In the genomic region with DNA sequence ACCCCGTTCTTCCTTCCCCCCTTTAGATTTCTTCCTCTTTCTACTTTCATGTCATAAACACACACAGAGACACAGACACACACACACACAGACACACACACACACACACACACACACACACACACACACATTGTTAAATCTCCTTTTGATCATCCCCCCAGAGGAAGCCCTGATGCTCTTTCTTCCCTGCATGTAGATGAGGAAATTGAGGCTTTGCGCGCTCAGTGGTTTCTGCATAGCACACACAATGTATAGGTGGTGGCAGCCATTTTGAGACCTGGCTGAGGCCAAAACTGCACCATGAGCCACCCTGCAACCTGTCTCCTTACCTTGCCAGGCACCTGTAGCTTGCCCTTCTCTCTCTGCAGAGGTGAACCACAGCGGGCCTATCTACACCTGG, we compare ENCODE assay signal across 21 mouse cellular contexts. TPM values are rescaled to one million over a fixed set of nuclear protein-coding genes. Genes with fewer than 3 reads are reported as not detected.
A peak's percentile ranks its signal among the peaks of the same experiment; 100 is the strongest.
DNase-seq lines count a peak whose midpoint lies in the region; ATAC-seq lines count a peak whose summit lies in the region.
"Not testable (repeated sequence)": the region's sequence is repeated elsewhere in the genome, so short reads cannot be mapped to it uniquely, and the experiment has no call there.
"Had no signal": no experiment of that assay in that cellular context is flagged by ENCODE, and none has a peak within 500 bp of the region (broad histone marks: within the 10 kb centered on the region; RNA-seq: fewer than 3 reads in every experiment).

No protein-coding gene starts in this region.

- WGBS in midbrain, embryonic 11.5 days: 90% methylated on average over 3 of the region's 4 CpGs

- H3K27ac ChIP-seq in midbrain, embryonic 11.5 days (ENCODE audit: low read depth, low read length): not testable (repeated sequence)

- not testable (repeated sequence) for H3K9ac ChIP-seq in midbrain, embryonic 11.5 days (ENCODE audit: low read length)

- H3K27me3 ChIP-seq in midbrain, embryonic 11.5 days (ENCODE audit: control insufficient read depth, insufficient read depth, low read length); splenic B cell, adult 2 months (ENCODE audit: control insufficient read depth, insufficient read depth, low read length, poor library complexity, severe bottlenecking): not testable (repeated sequence)

- H3K4me3 ChIP-seq in midbrain, embryonic 11.5 days (ENCODE audit: low read depth, low read length): not testable (repeated sequence)

- peak; percentile 56 for DNase-seq in midbrain, embryonic 11.5 days (ENCODE audit: low spot score, missing footprints)
- peak; percentile 27 for DNase-seq in splenic B cell, adult 2 months (ENCODE audit: low read depth, low spot score)
- peak; percentile 26 for DNase-seq in thymus, postnatal 0 days (ENCODE audit: low spot score)

- not testable (repeated sequence) for H3K4me2 ChIP-seq in midbrain, embryonic 11.5 days

- H3K9me3 ChIP-seq in midbrain, embryonic 11.5 days (ENCODE audit: control insufficient read depth, low read length): not testable (repeated sequence)

- H3K36me3 ChIP-seq in midbrain, embryonic 11.5 days (ENCODE audit: control insufficient read depth, insufficient read depth, low read length); splenic B cell, adult 2 months (ENCODE audit: control insufficient read depth, insufficient read depth, low read length, poor library complexity, severe bottlenecking): not testable (repeated sequence)

- H3K4me1 ChIP-seq in midbrain, embryonic 11.5 days (ENCODE audit: control insufficient read depth, insufficient read depth, low read length): not testable (repeated sequence)

- ATAC-seq in common myeloid progenitor, adult 5-6 weeks (replicated peaks; ENCODE audit: low read depth, poor library complexity, severe bottlenecking): 0 out of 2 replicates have a peak, but pooled peaks have one; percentile 29
- ATAC-seq in granulocyte monocyte progenitor cell, adult 5-6 weeks (replicated peaks; ENCODE audit: poor library complexity, severe bottlenecking): peak; percentile 56
- peak; percentile 39 for ATAC-seq in megakaryocyte, adult 5-6 weeks (ENCODE audit: poor library complexity, severe bottlenecking)
- ATAC-seq in megakaryocyte progenitor cell, adult 5-6 weeks (replicated peaks; ENCODE audit: poor library complexity): peak; percentile 57
- ATAC-seq in midbrain, embryonic 11.5 days (ENCODE audit: low FRiP score): not testable (repeated sequence)

RNA-seq across cellular contexts. Expression of a gene that starts 4.5 kb away (rescaled TPM):
- not detected in 2 replicates for total RNA-seq in common myeloid progenitor, adult 5-6 weeks (2017)
- not detected in 2 replicates for total RNA-seq in granulocyte monocyte progenitor cell, adult 5-6 weeks (2014; fragmentation: Nextera tagmentation)
- total RNA-seq in granulocyte monocyte progenitor cell, adult 5-6 weeks (2017): not detected in 2 replicates
- 0.13 TPM in 1 of 2 replicates, not detected in the other for total RNA-seq in megakaryocyte, adult 5-6 weeks (2015)
- total RNA-seq in megakaryocyte, adult 5-6 weeks (2017): 0.18 TPM in 1 of 2 replicates, not detected in the other
- 0.32 TPM in 1 of 2 replicates, not detected in the other for total RNA-seq in megakaryocyte progenitor cell, adult 5-6 weeks (2015)
- total RNA-seq in megakaryocyte progenitor cell, adult 5-6 weeks (2017): not detected in 2 replicates
- not detected in 2 replicates for polyA plus RNA-seq in midbrain, embryonic 11.5 days (2014; fragmentation: Nextera tagmentation; extraction: Ambion mirVana)
- 0.44 and 0.51 TPM in 2 replicates for polyA plus RNA-seq in thymus, postnatal 0 days (2015; fragmentation: Nextera tagmentation; extraction: Ambion mirVana)
- total RNA-seq: adrenal gland, adult 18-20 months; adrenal gland, adult 2 months; adrenal gland, postnatal 10 days; adrenal gland, postnatal 14 days; adrenal gland, postnatal 25 days; adrenal gland, postnatal 36 days; adrenal gland, postnatal 4 days; ES-E14; G1E; MEL had no signal
- polyA plus RNA-seq: adrenal gland, adult 2 months; brain, embryonic 14.5 days; CD4-positive, CD25-positive, alpha-beta regulatory T cell, adult 4 months; G1E had no signal

RNA-seq across cellular contexts. Expression of a gene that starts 38.2 kb away (rescaled TPM):
- not detected in 2 replicates for total RNA-seq in common myeloid progenitor, adult 5-6 weeks (2017)
- not detected in 2 replicates for total RNA-seq in granulocyte monocyte progenitor cell, adult 5-6 weeks (2014; fragmentation: Nextera tagmentation)
- not detected in 2 replicates for total RNA-seq in granulocyte monocyte progenitor cell, adult 5-6 weeks (2017)
- not detected in 2 replicates for total RNA-seq in megakaryocyte, adult 5-6 weeks (2015)
- total RNA-seq in megakaryocyte, adult 5-6 weeks (2017): not detected in 2 replicates
- not detected in 2 replicates for total RNA-seq in megakaryocyte progenitor cell, adult 5-6 weeks (2015)
- total RNA-seq in megakaryocyte progenitor cell, adult 5-6 weeks (2017): not detected in 2 replicates
- not detected in 2 replicates for polyA plus RNA-seq in midbrain, embryonic 11.5 days (2014; fragmentation: Nextera tagmentation; extraction: Ambion mirVana)
- 0.33 and 0.38 TPM in 2 replicates for polyA plus RNA-seq in thymus, postnatal 0 days (2015; fragmentation: Nextera tagmentation; extraction: Ambion mirVana)
- total RNA-seq: adrenal gland, adult 18-20 months; adrenal gland, adult 2 months; adrenal gland, postnatal 10 days; adrenal gland, postnatal 14 days; adrenal gland, postnatal 25 days; adrenal gland, postnatal 36 days; adrenal gland, postnatal 4 days; ES-E14; MEL had no signal
- polyA plus RNA-seq: activated CD4-positive, CD25-positive, alpha-beta regulatory T cell, adult 4 months; adrenal gland, adult 2 months; brain, embryonic 14.5 days; C2C12; G1E had no signal
